Mouse (Mus musculus) lung, adult 2 months (tissue): ENCODE measurements at regions not wholly inside any gene's neighbourhood (a gene's known extent, or its start where the extent isn't known, plus 50 kb on each side); places are given as distances from the start of the nearest gene placed in this dataset.
"Not testable (repeated sequence)": the region's sequence is repeated elsewhere in the genome, so short reads cannot be mapped to it uniquely, and the experiment has no call there.

Experiments
- DNase-seq: peaks from one replicate; pipeline ENCODE4 v3.0.0; 2022
- H3K4me1 ChIP-seq: fragments of 200-500 bp; 2 replicates; pipeline ENCODE4 v1.6.1; 2011; ENCODE audit warnings: low read length; ENCODE audit not compliant: control insufficient read depth, insufficient read depth
- H3K4me3 ChIP-seq: fragments of 200-500 bp; replicated peaks from 2 replicates; pipeline ENCODE3; 2011; ENCODE audit warnings: low read depth, mild to moderate bottlenecking, control low read depth, low read length; ENCODE audit errors: extremely low read depth
- CTCF ChIP-seq: fragments of 200-500 bp; IDR thresholded peaks from 2 replicates; pipeline ENCODE4 v1.5.1; 2011; ENCODE audit warnings: mild to moderate bottlenecking, low read length, control low read depth; ENCODE audit not compliant: insufficient read depth
- POLR2A ChIP-seq: fragments of 200-500 bp; IDR thresholded peaks from 2 replicates; pipeline ENCODE4 v1.6.1; 2011; ENCODE audit warnings: low read depth, mild to moderate bottlenecking, control low read depth, low read length, borderline replicate concordance; ENCODE audit errors: extremely low read depth
- WGBS: fragments of 180-500 bp; shearing (Covaris S2); methylation state at CpG from one replicate; pipeline ENCODE4 v1.1.7; 2018; 5-methylcytosine and 5-hydroxymethylcytosine counted together

DNA sequence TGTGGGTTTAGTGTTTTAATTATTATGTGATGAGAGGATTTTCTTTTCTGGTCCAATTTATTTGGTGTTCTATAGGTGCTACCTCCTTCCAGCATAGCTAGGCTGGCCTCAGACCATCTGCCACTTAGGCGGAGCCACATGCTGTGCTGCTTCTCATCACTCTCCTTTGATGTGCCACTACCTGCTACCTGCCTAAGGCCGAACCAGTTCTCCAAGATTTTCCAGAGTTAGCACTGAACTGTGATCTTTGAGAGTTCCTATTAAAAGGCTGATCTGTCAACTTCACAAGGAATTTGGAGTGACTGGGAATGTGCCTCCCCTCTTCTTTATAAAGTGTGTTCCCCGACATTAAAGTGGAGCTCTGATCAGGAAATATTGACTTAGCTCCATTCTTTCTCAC, 504.8 kb downstream of the Serpinb8 start:
- H3K4me3 ChIP-seq = no peak overlapping the region
- 52% methylated on average over 3 of the region's 3 CpGs for WGBS
- no peak for DNase-seq
- no peaks in the 10 kb centered on the region for H3K4me1 ChIP-seq
- no peak for TF ChIP-seq POLR2A
- TF ChIP-seq CTCF = no peak

DNA sequence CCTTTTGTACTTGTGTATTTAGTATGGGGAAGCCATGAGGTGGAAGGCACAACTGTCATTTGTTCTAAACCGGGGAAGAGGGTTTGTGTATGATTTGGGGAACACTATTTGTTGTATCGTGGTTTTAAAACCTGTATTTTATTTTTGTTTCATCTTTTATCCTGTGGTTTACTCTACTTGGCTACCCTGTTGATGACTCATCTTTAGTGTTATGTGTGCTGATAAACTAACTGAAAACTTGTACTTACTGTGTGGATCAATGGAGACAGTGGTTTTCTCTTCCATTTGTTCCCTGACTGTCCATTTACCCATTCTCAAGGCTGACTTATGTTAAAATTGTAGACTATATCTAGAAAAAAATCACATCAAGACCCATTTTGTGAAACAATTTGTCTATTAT, 512.8 kb downstream of the Serpinb8 start:
- WGBS = 72% methylated on average over 2 of the region's 2 CpGs

DNA sequence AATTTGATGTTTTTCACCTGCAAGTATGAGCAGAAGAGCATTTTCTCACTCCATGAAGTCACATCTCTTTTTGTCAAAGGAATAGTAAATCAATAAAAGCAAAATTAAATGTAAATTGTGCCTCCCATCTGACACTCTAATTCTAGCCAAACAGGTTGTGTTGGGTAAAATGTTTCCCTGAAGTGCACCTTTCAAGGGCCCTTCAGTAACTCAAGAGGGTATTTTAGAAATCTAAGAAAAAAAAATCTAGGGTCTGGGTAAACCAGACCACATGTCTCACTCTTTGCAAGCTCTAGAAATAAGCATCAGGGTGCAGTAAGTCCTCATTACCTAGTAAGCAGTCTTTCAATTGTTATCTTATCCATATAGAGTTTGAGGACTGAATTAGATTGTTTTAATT, 521.2 kb downstream of the Serpinb8 start:
- DNase-seq = no peak
- no peaks in the 10 kb centered on the region for H3K4me1 ChIP-seq
- no peak for TF ChIP-seq CTCF
- no peak for TF ChIP-seq POLR2A
- no peak overlapping the region for H3K4me3 ChIP-seq

More for the DNA sequence above, 512.8 kb downstream of the Serpinb8 start:
- Histone ChIP-seq H3K4me1 (no peaks in the 10 kb centered on the region), H3K4me3 (no peak overlapping the region)
- TF ChIP-seq POLR2A (no peak), CTCF (no peak)
- no peak for DNase-seq

DNA sequence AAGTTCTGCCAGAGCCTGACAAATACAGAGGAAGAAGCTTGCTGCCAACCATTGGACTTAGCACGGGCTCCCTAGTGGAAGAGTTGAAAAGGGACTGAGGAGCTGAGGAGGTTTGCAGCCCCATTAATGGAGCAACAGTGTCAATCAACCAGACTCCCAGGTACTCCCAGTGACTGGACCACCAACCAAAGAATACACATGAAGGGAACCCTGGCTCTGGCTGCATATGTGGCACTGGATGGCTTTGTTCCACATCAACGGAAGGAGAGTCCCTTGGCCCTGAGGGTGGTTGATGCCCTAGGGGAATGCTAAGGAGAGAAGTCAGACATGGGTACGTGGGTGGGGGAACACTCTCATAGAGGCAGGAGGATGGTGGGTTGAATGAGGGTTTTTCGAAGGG, 537.6 kb downstream of the Serpinb8 start:
- no peaks in the 10 kb centered on the region for H3K4me1 ChIP-seq
- WGBS = 67% methylated on average over 4 of the region's 4 CpGs
- TF ChIP-seq POLR2A = no peak
- TF ChIP-seq CTCF = no peak

DNA sequence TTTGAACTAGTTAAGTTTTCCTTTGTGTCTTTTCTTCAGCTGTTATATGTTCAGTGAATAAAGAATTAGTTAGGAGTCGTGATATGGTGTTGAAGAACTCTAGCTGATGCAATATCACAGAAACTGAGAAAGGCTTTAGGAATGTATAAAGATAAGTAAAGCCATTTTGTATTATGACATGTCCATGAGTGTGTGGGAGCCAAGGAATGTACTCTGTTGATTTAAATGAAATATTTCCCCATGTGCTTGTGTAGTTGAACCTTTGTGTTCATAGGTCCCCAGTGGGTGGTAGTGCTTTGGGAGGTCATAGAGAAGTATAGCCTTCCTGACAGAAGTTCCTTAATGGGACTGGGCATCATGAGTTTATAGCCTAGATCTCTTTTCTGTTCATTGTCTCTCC, 542.2 kb downstream of the Serpinb8 start:
- DNase-seq = no peak
- H3K4me3 ChIP-seq = no peak overlapping the region
- no peaks in the 10 kb centered on the region for H3K4me1 ChIP-seq
- TF ChIP-seq POLR2A (no peak), CTCF (no peak)
- WGBS = 48% methylated on average over 1 of the region's 1 CpGs

More for the DNA sequence above, 537.6 kb downstream of the Serpinb8 start:
- H3K4me3 ChIP-seq = no peak overlapping the region
- DNase-seq = no peak

DNA sequence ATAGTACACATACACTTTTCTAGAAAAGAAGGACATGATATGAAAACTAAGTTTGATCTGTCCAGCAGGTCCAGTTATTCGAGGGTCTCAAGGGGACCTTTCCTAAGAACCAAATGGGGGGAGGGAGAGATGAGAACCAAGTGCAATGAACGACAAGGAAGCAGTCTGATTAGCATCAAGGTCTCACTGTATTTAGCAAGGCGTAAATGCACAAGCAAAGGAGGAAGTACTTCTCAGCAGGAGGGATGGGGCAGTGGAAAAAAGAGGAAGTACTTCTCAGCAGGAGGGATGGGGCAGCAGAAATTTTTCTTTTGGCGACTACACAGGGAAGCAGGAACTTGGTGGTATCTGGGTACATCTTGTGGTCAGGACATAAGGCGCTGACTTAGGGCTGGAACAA, 545.5 kb downstream of the Serpinb8 start:
- not testable (repeated sequence) for DNase-seq, H3K4me1 ChIP-seq, H3K4me3 ChIP-seq
- WGBS = 79% methylated on average over 5 of the region's 5 CpGs

DNA sequence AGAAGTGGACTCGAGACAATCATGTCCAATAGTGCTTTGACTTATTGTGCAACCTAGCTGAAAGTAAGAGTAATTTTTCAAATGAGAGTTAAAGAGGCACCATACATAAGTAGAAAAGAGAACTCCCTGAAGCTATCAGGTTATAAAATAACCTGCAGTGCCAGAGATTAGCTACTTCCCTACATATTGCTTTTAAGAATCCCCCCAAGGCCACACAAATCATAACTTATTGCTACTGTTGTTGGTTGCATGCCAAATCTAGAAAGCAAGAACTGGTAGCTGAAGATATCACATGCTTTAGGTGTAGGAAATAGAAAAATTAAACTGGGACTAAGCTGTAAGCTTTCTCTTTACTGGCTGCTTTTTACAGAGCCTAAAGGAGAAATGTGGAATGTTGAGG, 554.3 kb downstream of the Serpinb8 start:
- TF ChIP-seq CTCF (no peak), POLR2A (no peak)
- no peak overlapping the region for H3K4me3 ChIP-seq
- no peaks in the 10 kb centered on the region for H3K4me1 ChIP-seq
- DNase-seq = no peak
- WGBS = 54% methylated on average over 1 of the region's 1 CpGs

DNA sequence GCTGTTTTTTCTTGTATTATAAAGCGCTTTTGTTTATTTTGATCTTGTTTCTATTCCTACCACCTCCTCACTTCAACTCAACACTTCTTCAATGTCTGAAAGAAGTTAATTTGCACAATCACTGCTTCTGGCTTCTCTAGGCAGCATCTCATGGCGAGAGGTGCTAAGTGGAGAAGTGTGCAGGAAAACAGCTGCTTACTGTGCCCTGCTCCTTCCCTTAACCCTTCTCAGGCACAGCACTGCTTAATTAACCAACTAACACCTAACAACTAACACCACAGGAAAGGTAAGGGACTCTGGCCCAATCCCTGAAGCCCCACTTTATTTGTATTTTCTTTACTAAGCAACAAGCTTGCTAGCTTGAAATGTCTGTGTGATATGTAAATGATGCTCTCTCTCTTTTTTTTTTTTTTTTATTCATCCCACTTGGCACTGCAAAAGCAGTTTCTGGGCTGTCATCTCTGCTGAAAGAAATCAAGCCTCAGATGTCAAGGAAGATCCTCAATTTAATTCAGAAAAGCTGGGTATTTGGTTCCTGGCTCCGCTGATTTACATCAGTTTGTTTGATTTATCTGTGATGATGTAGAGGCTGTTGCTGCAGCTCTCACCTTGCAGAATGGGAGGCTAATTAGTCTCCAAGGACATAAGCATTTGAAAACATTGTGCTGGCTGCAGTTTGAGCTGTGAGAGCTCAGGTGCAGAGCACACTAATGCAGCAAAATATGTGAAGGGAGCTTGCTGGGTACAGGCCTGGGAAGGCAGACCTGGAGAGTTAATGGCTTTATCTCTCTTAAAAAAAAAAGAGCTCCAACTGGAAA, 591.8 kb downstream of the Serpinb8 start:
- Histone ChIP-seq H3K4me1 (no peaks in the 10 kb centered on the region), H3K4me3 (no peak overlapping the region)
- TF ChIP-seq POLR2A = no peak
- TF ChIP-seq CTCF = no peak
- WGBS = 44% methylated on average over 3 of the region's 3 CpGs
- no peak for DNase-seq

DNA sequence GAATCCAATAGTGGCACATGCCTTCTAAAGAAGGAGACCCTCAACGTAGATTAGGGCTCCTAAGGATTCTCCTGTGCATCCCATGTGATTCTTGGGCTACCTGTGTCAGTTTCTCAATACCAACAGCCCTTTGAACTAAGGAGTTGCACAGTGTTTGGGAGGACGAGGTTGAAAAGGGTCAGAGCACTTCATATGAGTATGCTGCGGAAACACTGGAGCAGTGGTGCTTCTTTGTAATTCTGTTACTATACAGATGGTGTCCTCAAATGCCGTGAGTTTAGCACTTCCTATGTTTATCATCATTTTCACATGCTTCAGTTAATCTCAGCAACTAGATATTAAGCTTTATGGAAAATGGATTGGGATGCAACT, 592.3 kb downstream of the Serpinb8 start:
- TF ChIP-seq CTCF = no peak
- TF ChIP-seq POLR2A = no peak
- 37% methylated on average over 4 of the region's 4 CpGs for WGBS
- Histone ChIP-seq H3K4me1 (no peaks in the 10 kb centered on the region), H3K4me3 (no peak overlapping the region)
- no peak for DNase-seq

DNA sequence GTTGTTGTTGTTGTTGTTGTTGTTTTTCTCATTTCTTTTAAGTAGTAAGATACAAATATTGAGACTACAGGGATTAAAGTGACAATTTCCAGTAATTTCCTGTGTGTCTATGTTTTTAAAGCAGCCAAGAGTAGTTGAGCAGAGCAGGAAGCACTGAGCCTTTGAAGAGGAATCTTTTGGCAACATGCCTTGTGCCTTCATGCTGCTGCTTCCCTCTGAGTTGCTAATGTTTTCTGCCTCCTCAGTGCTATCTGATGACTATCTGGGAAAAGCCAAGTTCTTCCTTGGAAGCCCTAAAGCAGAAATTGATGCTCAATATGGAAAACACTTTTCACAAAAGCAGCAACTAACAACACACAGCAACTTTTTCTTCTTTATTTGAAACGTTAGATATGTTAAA, 634.2 kb downstream of the Serpinb8 start:
- WGBS = 47% methylated on average over 1 of the region's 1 CpGs
- no peak for TF ChIP-seq POLR2A
- no peak for TF ChIP-seq CTCF
- no peak for DNase-seq
- Histone ChIP-seq H3K4me3 (no peak overlapping the region), H3K4me1 (no peaks in the 10 kb centered on the region)
